Mouse (Mus musculus) cerebellum, postnatal 14 days (tissue): ENCODE measurements around the gene Kcnab3.
A peak's percentile ranks its signal among the peaks of the same experiment; 100 is the strongest.

ENCODE experiments used
- DNase-seq, 2 experiments: peaks; one replicate each; pipeline ENCODE4 v3.0.0; 2021; ENCODE audit warnings: mixed read lengths in 2 of 2

Kcnab3 gene

GRCm38 (mm10) chr11:69371601-69372000, 45.5 kb downstream of the Kcnab3 start:
- DNase-seq = no peak

GRCm38 (mm10) chr11:69372056-69372779, 46.2 kb downstream of the Kcnab3 start:
- peak; percentile 92 to 95 for DNase-seq

DNA sequence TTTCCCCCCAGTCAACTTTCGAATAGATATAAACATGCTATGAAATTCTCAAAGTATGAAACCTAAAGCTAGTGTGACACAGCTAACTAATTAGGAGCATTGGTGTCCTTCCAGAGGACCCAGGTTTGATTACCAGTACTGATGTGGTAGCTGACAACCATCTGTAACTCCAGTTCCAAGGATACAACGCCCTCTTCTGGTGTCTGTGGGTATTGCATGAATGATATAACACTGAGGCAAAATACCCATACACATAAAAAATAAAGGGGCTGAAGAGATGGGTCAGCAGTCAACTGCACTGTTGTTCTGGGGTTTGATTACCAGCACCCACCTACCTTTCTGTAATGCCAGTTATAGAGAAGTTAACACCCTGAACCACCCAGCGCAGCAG, 46.7 kb downstream of the Kcnab3 start:
- DNase-seq = peak; percentile 54 to 67

DNA sequence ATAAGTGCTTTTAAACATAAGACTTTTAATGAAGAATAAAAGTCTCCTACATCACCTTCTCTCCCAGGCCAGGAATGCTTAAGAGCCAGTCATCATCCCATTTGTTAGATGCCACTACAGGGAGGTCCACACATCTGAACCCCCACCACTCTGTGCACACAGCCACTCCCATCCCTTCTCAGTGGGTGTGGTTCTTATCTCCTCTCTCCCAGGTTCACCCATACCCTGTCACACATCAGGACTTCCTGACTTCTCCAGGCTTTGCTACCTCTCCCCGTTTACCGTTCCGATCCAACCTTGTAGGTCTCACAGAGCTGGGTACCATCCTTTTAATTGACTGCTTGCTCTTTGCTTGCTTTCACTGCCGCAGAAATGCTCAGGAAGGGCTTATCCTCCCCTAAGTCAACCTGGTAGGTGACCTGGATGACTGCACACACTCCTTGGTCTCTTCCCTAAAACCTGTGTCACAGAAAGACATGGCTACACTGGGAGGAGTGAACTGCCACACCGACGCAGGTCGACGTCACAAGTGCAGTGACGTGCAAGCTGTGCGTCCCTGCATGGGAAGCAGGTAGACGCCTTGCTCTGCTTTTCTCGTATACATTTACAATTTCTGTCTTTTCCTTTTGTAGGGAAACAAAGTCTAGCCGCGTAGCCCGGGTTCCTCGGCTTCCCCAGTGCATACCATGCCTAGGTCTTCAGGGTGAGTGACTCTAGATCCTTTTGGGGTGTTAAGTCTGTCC, 47.3 kb downstream of the Kcnab3 start:
- no peak for DNase-seq

- DNase-seq = no peak
Measured at GRCm38 (mm10) chr11:69375646-69376045, 49.6 kb downstream of the Kcnab3 start.

DNA sequence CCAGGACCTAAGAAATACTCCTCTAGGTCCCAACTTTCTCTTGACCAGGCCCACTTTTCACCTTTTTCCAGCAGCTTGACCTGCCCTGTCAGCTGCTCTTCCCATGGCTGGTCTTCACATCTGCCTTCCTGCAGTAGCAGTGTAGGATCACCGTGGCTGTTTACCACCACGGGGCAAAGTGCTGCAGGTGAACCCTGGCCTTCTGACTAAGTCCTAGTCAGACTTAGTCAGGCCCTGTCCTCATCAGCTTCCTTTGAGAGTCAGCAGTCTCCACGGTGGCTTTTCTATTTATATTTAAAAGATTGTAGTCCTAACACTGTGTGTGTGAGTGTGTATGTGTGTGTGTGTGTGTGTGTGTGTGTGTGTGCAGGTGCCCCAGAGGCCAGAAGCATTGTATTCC, 51.7 kb downstream of the Kcnab3 start:
- DNase-seq = no peak

- DNase-seq = no peak
Measured at GRCm38 (mm10) chr11:69379600-69379999, 53.5 kb downstream of the Kcnab3 start.

GRCm38 (mm10) chr11:69381356-69381755, 55.3 kb downstream of the Kcnab3 start:
- DNase-seq = peak; percentile 87 to 88
